Mouse (Mus musculus) liver, adult 2 months (tissue): ENCODE results near the gene 9130213A22Rik. TPM values are rescaled to one million over a fixed set of nuclear protein-coding genes. Genes with fewer than 3 reads are reported as not detected.

Source experiments
- DNase-seq: peaks from one replicate; pipeline ENCODE4 v3.0.0-alpha.2; 2011; ENCODE audit warnings: low read depth, low spot score; ENCODE audit errors: extremely low read depth
- H3K27ac ChIP-seq: fragments of 200-500 bp; replicated peaks from 2 replicates; pipeline ENCODE4 v1.5.1; 2012; ENCODE audit warnings: low read depth, mild to moderate bottlenecking, control low read depth, inconsistent platforms, low read length; ENCODE audit not compliant: insufficient read depth
- H3K27me3 ChIP-seq: fragments of 200-500 bp; 2 replicates; pipeline ENCODE4 v1.6.1; 2012; ENCODE audit warnings: mild to moderate bottlenecking, moderate library complexity, low read length, inconsistent platforms; ENCODE audit not compliant: control insufficient read depth, insufficient read depth
- H3K36me3 ChIP-seq: fragments of 200-500 bp; 2 replicates; pipeline ENCODE4 v1.6.1; 2012; ENCODE audit warnings: low read length, inconsistent platforms; ENCODE audit not compliant: control insufficient read depth, insufficient read depth
- H3K4me1 ChIP-seq: fragments of 200-500 bp; 2 replicates; pipeline ENCODE4 v1.6.1; 2011; ENCODE audit warnings: low read length; ENCODE audit not compliant: control insufficient read depth, insufficient read depth
- H3K4me3 ChIP-seq: fragments of 200-500 bp; 2 replicates; pipeline ENCODE4 v1.5.1; 2011; ENCODE audit warnings: low read depth, mild to moderate bottlenecking, control low read depth, low read length, moderate library complexity; ENCODE audit not compliant: insufficient read depth
- H3K79me2 ChIP-seq: fragments of 200-500 bp; 2 replicates; pipeline ENCODE4 v1.6.1; 2012; ENCODE audit warnings: inconsistent platforms, mild to moderate bottlenecking, low read length, moderate library complexity; ENCODE audit not compliant: control insufficient read depth, insufficient read depth
- H3K9ac ChIP-seq: fragments of 200-500 bp; 2 replicates; pipeline ENCODE4 v1.6.1; 2012; ENCODE audit warnings: low read depth, mild to moderate bottlenecking, control low read depth, inconsistent platforms, low read length
- CTCF ChIP-seq: fragments of 200-500 bp; IDR thresholded peaks from 2 replicates; pipeline ENCODE4 v1.5.1; 2011; ENCODE audit warnings: low read depth, low read length, control low read depth
- POLR2A ChIP-seq: fragments of 200-500 bp; IDR thresholded peaks from 2 replicates; pipeline ENCODE4 v1.6.1; 2011; ENCODE audit warnings: low read length, control low read depth; ENCODE audit not compliant: insufficient read depth; ENCODE audit errors: extremely low read depth
- WGBS: fragments of 180-500 bp; shearing (Covaris S2); methylation state at CpG from one replicate; pipeline ENCODE4 v1.1.7; 2018; 5-methylcytosine and 5-hydroxymethylcytosine counted together
- polyA plus RNA-seq: library from polyadenylated mRNA; depleted of rRNA; stranded (reverse); fragments of >200 nt; gene quantifications from 2 replicates; pipeline ENCODE4 v1.2.3, GENCODE M21; 2012
- total RNA-seq: library from RNA; depleted of rRNA; stranded (reverse); fragments of >200 nt; gene quantifications from 2 replicates; pipeline ENCODE4 v1.2.3, GENCODE M21; 2014

Gene 9130213A22Rik
- total and polyA plus RNA-seq, 2 experiments = 0.05 TPM; not detected in 1

DNA sequence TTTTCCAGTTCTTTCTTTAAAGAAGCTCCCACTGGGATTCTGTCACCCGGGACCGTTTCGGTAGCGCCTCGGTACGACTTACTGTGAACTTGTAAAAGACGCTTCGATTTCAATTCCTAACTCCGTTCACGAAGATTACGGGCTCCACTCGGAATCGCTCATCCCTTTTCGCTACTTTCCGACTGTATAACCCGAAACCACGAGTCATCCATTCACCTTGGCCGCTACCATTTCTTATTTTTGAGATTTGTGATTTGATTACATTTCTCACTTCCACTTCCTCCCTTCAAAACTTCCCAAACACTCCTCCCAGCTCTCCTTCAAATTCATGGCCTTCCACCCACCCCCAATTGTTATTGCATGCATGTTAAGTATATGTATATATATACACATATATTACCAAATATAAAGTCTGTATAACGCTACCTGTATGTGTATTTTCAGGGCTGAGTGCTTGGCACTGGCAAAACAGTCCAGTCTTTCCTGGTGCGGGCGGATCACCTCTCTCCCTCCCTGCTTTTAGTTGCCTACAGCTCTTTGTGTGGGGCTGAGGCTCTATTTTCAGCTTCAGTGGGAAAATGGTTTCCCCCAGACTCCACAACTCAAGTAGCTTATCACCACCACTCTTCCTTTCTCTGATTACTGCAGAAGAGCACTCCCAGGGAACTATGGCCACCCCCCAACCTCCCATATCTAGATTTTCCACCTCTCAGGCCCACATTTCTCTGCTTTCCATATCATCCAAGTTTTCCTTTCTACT is 11.2 kb downstream of the 9130213A22Rik start:
- Histone ChIP-seq H3K27ac (no peak overlapping the region), H3K4me3 (no peak overlapping the region), H3K36me3 (peaks cover 23% of the 10 kb centered on the region), H3K9ac (no peak overlapping the region), H3K27me3 (no peaks in the 10 kb centered on the region), H3K4me1 (peaks cover 10% of the 10 kb centered on the region), H3K79me2 (no peaks in the 10 kb centered on the region)
- 23% methylated on average over 21 of the region's 21 CpGs for WGBS
- no peak for DNase-seq
- no peak for TF ChIP-seq POLR2A
- no peak for TF ChIP-seq CTCF

- H3K36me3 ChIP-seq = peaks cover 30% of the 10 kb centered on the region
- DNase-seq = peak; percentile 78
- H3K79me2 ChIP-seq = no peaks in the 10 kb centered on the region
- TF ChIP-seq CTCF (no peak), POLR2A (0 out of 2 replicates have a peak, but pooled peaks have one; percentile 13)
- H3K9ac ChIP-seq = no peak overlapping the region
- no peaks in the 10 kb centered on the region for H3K27me3 ChIP-seq
- H3K27ac ChIP-seq = no peak overlapping the region
- H3K4me3 ChIP-seq = no peak overlapping the region; the same call in 1 of the 2 replicates
- H3K4me1 ChIP-seq = peaks cover 10% of the 10 kb centered on the region
- 7% methylated on average over 30 of the region's 30 CpGs for WGBS
These were observed 11.9 kb downstream of the 9130213A22Rik start for GRCm38 (mm10) chr11:69110319-69111046.

- H3K4me3 ChIP-seq = no peak overlapping the region
- DNase-seq = no peak
- H3K36me3 ChIP-seq = peaks cover 39% of the 10 kb centered on the region
These were observed 13.1 kb downstream of the 9130213A22Rik start for GRCm38 (mm10) chr11:69109032-69109900.

DNA sequence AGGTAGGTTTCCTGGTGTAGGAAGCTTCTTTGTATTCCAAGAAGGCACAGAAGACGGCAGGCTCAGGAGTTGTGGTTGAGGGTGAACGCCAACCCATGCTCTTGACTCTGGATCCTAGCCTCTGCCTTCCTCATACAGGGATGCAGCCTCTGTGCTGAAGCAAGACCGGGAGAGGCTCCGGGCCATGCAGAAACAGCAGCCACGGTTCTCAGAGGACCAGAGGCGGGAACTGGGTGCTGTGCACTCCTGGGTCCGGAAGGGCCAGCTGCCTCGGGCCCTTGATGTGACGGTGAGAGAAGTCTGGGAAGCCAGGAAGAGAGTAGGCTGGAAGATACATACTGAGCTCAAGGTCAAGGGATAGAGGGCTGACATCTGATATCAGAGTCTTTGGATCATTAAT is 14.2 kb downstream of the 9130213A22Rik start:
- Histone ChIP-seq H3K79me2 (no peaks in the 10 kb centered on the region), H3K4me1 (no peaks in the 10 kb centered on the region), H3K27me3 (no peaks in the 10 kb centered on the region), H3K9ac (no peak overlapping the region), H3K27ac (no peak overlapping the region), H3K4me3 (no peak overlapping the region), H3K36me3 (peaks cover 49% of the 10 kb centered on the region)
- WGBS = 92% methylated on average over 9 of the region's 9 CpGs
- DNase-seq = no peak
- TF ChIP-seq CTCF = no peak

More at GRCm38 (mm10) chr11:69109032-69109900, 13.1 kb downstream of the 9130213A22Rik start:
- Histone ChIP-seq H3K9ac (no peak overlapping the region), H3K4me1 (peaks cover 4% of the 10 kb centered on the region), H3K27ac (no peak overlapping the region), H3K27me3 (no peaks in the 10 kb centered on the region), H3K79me2 (no peaks in the 10 kb centered on the region)
- 94% methylated on average over 13 of the region's 13 CpGs for WGBS
- TF ChIP-seq CTCF = no peak
- TF ChIP-seq POLR2A = no peak

GRCm38 (mm10) chr11:69107676-69108075 is 14.7 kb downstream of the 9130213A22Rik start:
- H3K4me1 ChIP-seq = no peaks in the 10 kb centered on the region
- H3K79me2 ChIP-seq = no peaks in the 10 kb centered on the region
- 94% methylated on average over 11 of the region's 11 CpGs for WGBS
- peaks cover 54% of the 10 kb centered on the region for H3K36me3 ChIP-seq
- no peak overlapping the region for H3K4me3 ChIP-seq
- no peak for DNase-seq
- no peak for TF ChIP-seq POLR2A
- no peak for TF ChIP-seq CTCF
- no peaks in the 10 kb centered on the region for H3K27me3 ChIP-seq
- H3K27ac ChIP-seq = no peak overlapping the region
- H3K9ac ChIP-seq = no peak overlapping the region
